Mouse (Mus musculus): Measurements from ENCODE around the gene Lasp1. TPM values are rescaled to one million over a fixed set of nuclear protein-coding genes. Genes with fewer than 3 reads are reported as not detected.

Lasp1 gene
- total RNA-seq, 1 experiment from 2014 or later = 315 TPM

Other genes with a start within 250 kb of the Lasp1 start
- gene Srcin1, start 222.8 kb upstream of the Lasp1 start, total RNA-seq (2017) = 0.12 TPM in 1 of 2 replicates, not detected in the other
- gene Epop, start 169.3 kb upstream of the Lasp1 start, total RNA-seq (2017) = 0.35 and 0.61 TPM in 2 replicates
- 63.2 and 69.2 TPM in 2 replicates for gene Mllt6, start 135.6 kb upstream of the Lasp1 start, total RNA-seq (2017)
- gene Cisd3, start 113.2 kb upstream of the Lasp1 start, total RNA-seq (2017) = 7.2 and 13.5 TPM in 2 replicates
- not detected in 2 replicates for gene Pcgf2, start 98.5 kb upstream of the Lasp1 start, total RNA-seq (2017)
- gene Psmb3, start 95.6 kb upstream of the Lasp1 start, total RNA-seq (2017) = 89.0 and 97.7 TPM in 2 replicates
- gene Pip4k2b, start 54.3 kb upstream of the Lasp1 start, total RNA-seq (2017) = 29.0 and 30.6 TPM in 2 replicates
- 35.0 and 41.2 TPM in 2 replicates for gene Cwc25, start 32.4 kb upstream of the Lasp1 start, total RNA-seq (2017)
- 0.81 and 2.7 TPM in 2 replicates for gene 1700001P01Rik, start 23.1 kb upstream of the Lasp1 start, total RNA-seq (2017)
- 1,248 and 1,304 TPM in 2 replicates for gene Rpl23, start 16.6 kb upstream of the Lasp1 start, total RNA-seq (2017)
- gene B230217C12Rik, start 41.8 kb downstream of the Lasp1 start, total RNA-seq (2017) = 0.47 and 1.2 TPM in 2 replicates
- gene Fbxo47, start 85.2 kb downstream of the Lasp1 start, total RNA-seq (2017) = 1.0 and 2.3 TPM in 2 replicates
- 1.2 and 2.9 TPM in 2 replicates for gene Plxdc1, start 187.4 kb downstream of the Lasp1 start, total RNA-seq (2017)
- 54.0 and 56.4 TPM in 2 replicates for gene Arl5c, start 197.2 kb downstream of the Lasp1 start, total RNA-seq (2017)
- gene Cacnb1, start 224.0 kb downstream of the Lasp1 start, total RNA-seq (2017) = 4.1 and 4.8 TPM in 2 replicates
- gene Rpl19, start 227.7 kb downstream of the Lasp1 start, total RNA-seq (2017) = 1,086 and 1,116 TPM in 2 replicates

All from neutrophil, adult 5-6 weeks (primary cell).